Mouse (Mus musculus) stomach, postnatal 0 days (tissue): ENCODE results near the gene Mettl9. TPM values are rescaled to one million over a fixed set of nuclear protein-coding genes. Genes with fewer than 3 reads are reported as not detected.
"Not testable (repeated sequence)": the region's sequence is repeated elsewhere in the genome, so short reads cannot be mapped to it uniquely, and the experiment has no call there.

Experiments
- ATAC-seq: fragments of 200-750 bp; cut with Nextera tagmentation; 2 replicates; pipeline ENCODE4 v1.8.0; 2017; ENCODE audit not compliant: low FRiP score, low TSS enrichment
- DNase-seq: peaks from one replicate; pipeline ENCODE4 v3.0.0-alpha.2; 2016; ENCODE audit warnings: low spot score
- H3K27ac ChIP-seq: fragments of 300-500 bp; sonication (generic); replicated peaks from 2 replicates; pipeline ENCODE4 v1.5.1; 2014; ENCODE audit warnings: mild to moderate bottlenecking, control low read depth
- H3K27me3 ChIP-seq: fragments of 300-500 bp; sonication (generic); 2 replicates; pipeline ENCODE4 v1.6.1; 2014; ENCODE audit warnings: low read length; ENCODE audit not compliant: control insufficient read depth, insufficient read depth
- H3K36me3 ChIP-seq: fragments of 300-500 bp; sonication (generic); 2 replicates; pipeline ENCODE4 v1.6.1; 2014; ENCODE audit warnings: low read length, mixed read lengths; ENCODE audit not compliant: control insufficient read depth, insufficient read depth
- H3K4me1 ChIP-seq: fragments of 300-500 bp; sonication (generic); replicated peaks from 2 replicates; pipeline ENCODE4 v1.6.1; 2014; ENCODE audit warnings: antibody characterized with exemption; ENCODE audit not compliant: control insufficient read depth, insufficient read depth
- H3K4me2 ChIP-seq: fragments of 300-500 bp; sonication (generic); replicated peaks from 2 replicates; pipeline ENCODE4 v1.6.1; 2014; ENCODE audit warnings: low read depth, mild to moderate bottlenecking, control low read depth, moderate library complexity
- H3K4me3 ChIP-seq: fragments of 300-500 bp; sonication (generic); 2 replicates; pipeline ENCODE4 v1.5.1; 2014; ENCODE audit warnings: low read depth, low read length, control low read depth
- H3K9ac ChIP-seq: fragments of 300-500 bp; sonication (generic); 2 replicates; pipeline ENCODE4 v1.6.1; 2014; ENCODE audit warnings: mild to moderate bottlenecking, low read length, control low read depth, mixed read lengths
- H3K9me3 ChIP-seq: fragments of 300-500 bp; sonication (generic); 2 replicates; pipeline ENCODE4 v1.6.1; 2016; ENCODE audit warnings: low read length; ENCODE audit not compliant: control insufficient read depth
- CTCF ChIP-seq: IDR thresholded peaks from 2 replicates; pipeline ENCODE4 v1.5.1; 2016; ENCODE audit warnings: antibody characterized with exemption, low read depth, mild to moderate bottlenecking, moderate library complexity
- EP300 ChIP-seq: optimal IDR thresholded peaks from 2 replicates; pipeline ENCODE3; 2016; ENCODE audit warnings: antibody characterized with exemption
- WGBS: fragments of 180-500 bp; shearing (Covaris S2); extraction: QIAGEN DNeasy Blood & Tissue Kit; methylation state at CpG from one replicate; pipeline ENCODE4 v1.1.7; 2014; 5-methylcytosine and 5-hydroxymethylcytosine counted together
- polyA plus RNA-seq: library from polyadenylated mRNA; unstranded; fragments of >200 nt; fragmentation: Nextera tagmentation; extraction: Ambion mirVana; gene quantifications from 2 replicates; pipeline ENCODE4 v1.2.1, GENCODE M21; 2015

Mettl9 gene
- polyA plus RNA-seq, 1 experiment from 2014 or later, result 85.2 TPM

DNA sequence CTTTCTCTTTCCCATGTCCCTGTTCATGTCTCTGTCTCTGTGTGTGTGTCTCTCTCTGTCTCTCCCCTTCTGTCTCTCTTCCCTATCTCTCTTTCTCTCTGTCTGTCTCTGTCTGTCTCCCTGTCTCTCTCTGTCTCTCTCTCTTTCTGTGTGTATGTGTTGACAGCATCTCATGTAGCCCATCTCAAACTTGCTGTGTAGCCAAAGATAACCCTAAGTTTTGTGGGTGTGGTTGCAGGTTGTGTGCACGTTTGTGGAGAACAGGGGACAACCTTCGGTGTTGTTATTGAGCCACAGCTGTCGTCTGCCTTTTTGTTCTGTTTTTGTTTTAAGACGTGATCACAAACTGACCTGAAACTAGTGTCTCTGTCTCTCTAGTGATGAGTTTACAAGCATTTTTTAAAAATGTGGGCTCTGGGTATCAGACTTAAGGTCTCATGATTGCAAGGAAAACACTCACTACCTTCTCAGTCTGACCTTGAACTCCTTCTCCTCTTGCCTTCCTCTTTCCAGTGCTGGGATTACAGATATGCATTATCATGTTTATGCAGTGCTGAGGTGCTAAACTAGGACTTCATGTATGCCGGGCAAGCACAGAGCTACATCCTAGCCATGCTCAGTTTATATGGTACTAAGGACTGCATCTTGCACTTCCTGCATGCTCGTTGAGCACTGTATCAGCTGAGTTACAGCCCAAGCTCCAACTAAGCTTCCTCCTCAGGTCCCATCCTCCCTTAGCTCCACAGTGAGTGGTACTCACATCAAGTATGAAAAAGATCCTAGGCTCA is 8.8 kb upstream of the Mettl9 start:
- Histone ChIP-seq H3K27me3 (no peaks in the 10 kb centered on the region), H3K4me2 (no peak overlapping the region), H3K9me3 (no peaks in the 10 kb centered on the region), H3K27ac (no peak overlapping the region), H3K4me1 (no peaks in the 10 kb centered on the region), H3K36me3 (no peaks in the 10 kb centered on the region), H3K9ac (no peak overlapping the region), H3K4me3 (no peak overlapping the region)
- ATAC-seq, result no peak
- TF ChIP-seq EP300, result no peak
- TF ChIP-seq CTCF, result no peak
- 68% methylated on average over 6 of the region's 6 CpGs for WGBS
- DNase-seq, result no peak

DNA sequence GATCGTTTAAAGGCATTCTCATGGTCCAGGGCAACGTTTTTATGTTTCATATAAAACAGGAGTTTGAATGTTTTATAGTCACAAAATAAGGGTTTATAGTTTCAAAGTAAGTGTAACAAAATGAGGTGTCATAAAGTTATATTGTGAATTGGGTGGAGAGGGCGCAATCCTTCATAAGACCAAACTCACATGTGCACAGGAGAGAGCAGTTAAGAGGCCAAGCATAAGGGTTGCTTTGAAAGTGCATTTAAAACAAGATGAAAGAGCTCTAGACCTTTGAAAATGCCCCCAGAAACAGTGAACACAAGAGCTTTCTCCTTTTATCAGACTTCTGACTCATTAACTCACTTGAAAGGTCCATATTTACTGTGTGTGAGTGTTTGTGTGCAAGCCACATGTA is 7.9 kb upstream of the Mettl9 start:
- Histone ChIP-seq H3K9me3 (no peaks in the 10 kb centered on the region), H3K27ac (no peak overlapping the region), H3K9ac (no peak overlapping the region), H3K4me2 (no peak overlapping the region), H3K4me3 (no peak overlapping the region), H3K4me1 (no peaks in the 10 kb centered on the region), H3K36me3 (no peaks in the 10 kb centered on the region), H3K27me3 (no peaks in the 10 kb centered on the region)
- ATAC-seq (no peak), DNase-seq (no peak)
- TF ChIP-seq EP300 (no peak), CTCF (no peak)
- 48% methylated on average over 3 of the region's 3 CpGs for WGBS

DNA sequence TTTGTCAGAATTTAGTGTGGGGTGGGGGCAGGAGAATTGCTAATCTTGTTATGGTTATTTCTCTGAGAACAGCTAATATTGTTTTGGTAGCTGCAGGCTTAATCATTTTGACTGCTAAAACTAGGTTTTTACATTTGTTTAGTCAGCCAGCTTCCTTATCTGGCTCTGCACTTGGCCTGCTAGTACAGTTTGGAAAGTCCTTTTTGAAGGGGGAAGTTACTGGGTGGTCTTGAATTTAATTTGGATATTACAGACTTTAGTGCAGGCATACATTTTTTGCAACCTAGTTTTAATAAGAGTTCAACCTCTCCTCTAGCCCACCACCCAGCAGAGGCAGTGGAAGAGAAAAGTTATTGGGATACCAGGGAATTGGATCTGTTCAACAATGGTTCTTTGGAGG is 4.3 kb upstream of the Mettl9 start:
- H3K4me3 ChIP-seq, H3K4me1 ChIP-seq, DNase-seq, H3K9me3 ChIP-seq, H3K27me3 ChIP-seq, ATAC-seq, H3K36me3 ChIP-seq, H3K4me2 ChIP-seq, H3K9ac ChIP-seq, H3K27ac ChIP-seq: not testable (repeated sequence)

- H3K4me1 ChIP-seq, result peaks cover 6% of the 10 kb centered on the region
- TF ChIP-seq CTCF, result no peak
- no peak for TF ChIP-seq EP300
- WGBS, result under 1% methylated on average over 29 of the region's 63 CpGs
Observed at GRCm38 (mm10) chr7:121034701-121035141, 476 bp downstream of the Mettl9 start.

GRCm38 (mm10) chr7:121035161-121035721 is 996 bp downstream of the Mettl9 start:
- WGBS, result 0% methylated on average over 21 of the region's 24 CpGs
- DNase-seq (peak; percentile 45), ATAC-seq (peak; percentile 39)
- Histone ChIP-seq H3K36me3 (no peaks in the 10 kb centered on the region), H3K27me3 (no peaks in the 10 kb centered on the region), H3K4me3 (peak overlapping the region; percentile 100), H3K9ac (peak overlapping the region; percentile 99), H3K4me1 (peaks cover 6% of the 10 kb centered on the region), H3K9me3 (no peaks in the 10 kb centered on the region), H3K27ac (peak overlapping the region; percentile 97), H3K4me2 (peak overlapping the region; percentile 77)
- no peak for TF ChIP-seq EP300
- TF ChIP-seq CTCF, result no peak

More at GRCm38 (mm10) chr7:121034701-121035141, 476 bp downstream of the Mettl9 start:
- Histone ChIP-seq H3K9ac (peak overlapping the region; percentile 99), H3K9me3 (no peaks in the 10 kb centered on the region), H3K4me3 (peak overlapping the region; percentile 100), H3K27me3 (no peaks in the 10 kb centered on the region), H3K36me3 (no peaks in the 10 kb centered on the region), H3K27ac (peak overlapping the region; percentile 97), H3K4me2 (peak overlapping the region; percentile 77)
- ATAC-seq (peak; percentile 81), DNase-seq (no peak)

DNA sequence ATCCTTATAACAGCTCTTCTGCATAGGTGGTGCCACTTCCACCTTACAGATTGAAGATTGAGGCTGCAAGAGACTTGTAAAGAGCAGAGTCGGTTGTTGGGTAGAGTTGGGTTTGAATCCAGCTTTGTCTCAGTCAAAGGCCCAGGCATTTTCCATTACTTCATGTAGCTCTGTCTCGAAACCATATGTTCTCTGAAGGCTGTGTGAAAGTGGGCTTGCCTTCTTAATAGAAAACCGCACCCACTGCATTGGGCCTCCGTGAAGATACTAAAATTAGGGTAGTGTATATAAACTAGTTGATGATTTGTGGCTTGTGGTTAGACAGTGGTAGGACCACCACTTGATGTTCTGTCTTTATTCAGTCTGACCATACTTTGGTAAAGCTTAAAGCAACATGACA is 6.3 kb downstream of the Mettl9 start:
- Histone ChIP-seq H3K4me2 (no peak overlapping the region), H3K36me3 (no peaks in the 10 kb centered on the region)

More for the DNA sequence above, 6.3 kb downstream of the Mettl9 start:
- Histone ChIP-seq H3K27me3 (no peaks in the 10 kb centered on the region), H3K27ac (no peak overlapping the region), H3K9me3 (no peaks in the 10 kb centered on the region), H3K9ac (no peak overlapping the region), H3K4me3 (no peak overlapping the region), H3K4me1 (peaks cover 6% of the 10 kb centered on the region)
- DNase-seq (no peak), ATAC-seq (no peak)
- TF ChIP-seq CTCF (no peak), EP300 (no peak)
- 68% methylated on average over 4 of the region's 4 CpGs for WGBS
